Mouse (Mus musculus) right cerebral cortex, adult 2 months (tissue): ENCODE measurements at regions not wholly inside any gene's neighbourhood (a gene's known extent, or its start where the extent isn't known, plus 50 kb on each side); places are given as distances from the start of the nearest gene placed in this dataset.

ENCODE experiments used
- DNase-seq, 2 experiments: peaks; one replicate each; pipeline ENCODE4 v3.0.0; 2021 to 2022; ENCODE audit warnings: low spot score in 2 of 2

DNA sequence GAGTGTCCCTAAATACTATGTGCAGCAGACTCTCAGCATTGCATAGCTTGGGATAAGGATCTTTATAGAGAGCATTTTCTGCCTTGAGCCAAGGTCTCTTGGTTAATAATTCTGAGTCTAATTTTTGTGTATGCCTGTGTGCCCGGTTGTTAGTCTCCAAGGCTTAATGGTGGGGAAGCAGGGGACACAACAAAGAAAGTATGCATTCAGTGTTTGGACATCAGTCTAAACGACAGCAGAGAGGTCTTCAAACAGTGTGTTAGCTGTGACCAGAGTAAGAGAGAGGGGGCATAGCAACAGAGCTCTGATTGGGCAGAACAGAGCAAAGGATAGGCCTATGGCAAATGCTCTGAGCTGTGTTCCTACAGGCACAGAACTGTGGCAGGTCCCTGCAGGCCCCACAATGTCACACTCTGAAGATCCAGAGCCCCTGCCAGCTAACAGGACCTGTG is 522.7 kb upstream of the Tnp1 start:
- no peak for DNase-seq

DNA sequence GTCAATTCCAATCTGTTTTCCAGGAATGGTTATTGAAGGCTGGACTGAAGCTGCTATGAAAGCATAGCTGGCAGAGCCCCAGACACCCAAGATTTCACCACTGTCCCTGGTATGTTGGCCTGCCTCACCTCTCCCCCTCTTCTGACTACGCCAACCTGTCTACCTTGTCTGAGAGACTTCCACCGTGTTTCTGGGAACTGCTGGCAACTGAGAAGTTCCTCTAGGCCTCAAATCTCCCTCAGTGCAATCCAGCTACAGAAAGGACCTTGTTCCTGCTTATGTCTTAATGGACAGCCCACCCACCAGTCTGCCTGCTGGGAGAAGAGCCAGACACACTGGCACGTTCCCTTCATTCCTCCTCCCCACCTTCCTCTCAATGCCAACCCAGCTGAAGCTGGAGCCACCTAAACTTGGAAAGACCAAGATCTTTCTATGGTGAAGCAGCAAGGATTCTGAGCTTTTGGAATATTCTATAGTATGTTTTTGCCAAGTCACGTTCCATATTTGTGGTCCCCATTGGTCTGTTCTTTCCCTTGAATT is 520.1 kb upstream of the Tnp1 start:
- peak; percentile 7 to 11 for DNase-seq

DNA sequence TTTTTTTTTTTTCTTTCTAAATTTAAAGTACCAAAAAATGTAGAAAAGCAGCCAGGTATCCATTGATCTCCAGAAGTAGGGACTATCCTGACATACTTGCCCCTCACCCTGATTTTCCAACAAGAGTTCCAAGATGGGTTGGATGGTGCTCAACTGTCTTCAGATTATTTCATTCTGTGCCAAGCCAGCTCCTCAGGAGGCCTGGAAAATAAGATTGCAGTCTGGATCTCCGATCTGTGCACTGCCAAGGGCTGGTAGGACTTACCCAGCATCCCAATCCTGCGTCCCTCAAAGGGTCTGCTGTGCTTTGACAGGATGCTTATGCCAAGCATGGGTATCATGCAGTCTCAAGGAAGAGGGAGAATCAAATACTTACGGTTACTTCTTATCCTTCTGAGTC is 517.8 kb upstream of the Tnp1 start:
- no peak for DNase-seq

DNA sequence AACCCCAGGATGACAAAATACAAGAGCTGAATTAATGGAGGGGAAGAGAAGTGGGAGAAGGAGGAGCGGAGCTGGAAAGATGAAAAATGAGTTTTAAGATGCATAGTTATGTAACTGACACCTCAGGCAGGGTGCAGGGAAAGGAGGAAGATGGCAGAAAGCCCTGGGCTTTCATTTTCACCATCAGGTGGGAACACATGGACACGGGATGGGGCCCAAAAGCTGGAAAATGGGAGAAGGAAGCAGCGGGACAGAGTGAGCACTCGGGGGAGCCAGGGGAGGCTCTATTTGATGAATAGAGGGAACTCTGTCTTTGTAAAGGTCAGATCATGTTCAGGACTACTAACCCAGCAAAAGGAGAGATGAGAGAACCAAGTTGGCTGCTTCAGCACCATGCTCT is 516.6 kb upstream of the Tnp1 start:
- no peak for DNase-seq

DNA sequence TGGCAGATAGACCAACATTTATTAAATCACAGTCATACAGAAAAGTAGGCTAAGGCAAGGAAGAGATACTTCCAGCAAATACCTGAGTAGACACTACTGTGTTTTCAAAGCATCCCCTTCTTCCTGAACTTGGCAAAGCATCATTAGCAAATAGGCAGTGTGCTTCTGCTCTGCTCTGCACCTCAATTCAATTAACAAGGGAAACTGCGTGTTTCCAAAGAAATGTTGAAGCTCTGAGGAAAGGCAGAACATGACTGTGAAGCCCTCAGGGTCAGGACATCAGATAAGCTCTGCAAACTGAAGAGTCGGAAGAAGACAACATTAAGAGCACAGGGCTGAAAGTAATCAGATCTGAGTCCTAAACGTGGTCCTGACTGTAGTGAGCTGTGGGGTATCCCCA is 516.1 kb upstream of the Tnp1 start:
- no peak for DNase-seq

DNA sequence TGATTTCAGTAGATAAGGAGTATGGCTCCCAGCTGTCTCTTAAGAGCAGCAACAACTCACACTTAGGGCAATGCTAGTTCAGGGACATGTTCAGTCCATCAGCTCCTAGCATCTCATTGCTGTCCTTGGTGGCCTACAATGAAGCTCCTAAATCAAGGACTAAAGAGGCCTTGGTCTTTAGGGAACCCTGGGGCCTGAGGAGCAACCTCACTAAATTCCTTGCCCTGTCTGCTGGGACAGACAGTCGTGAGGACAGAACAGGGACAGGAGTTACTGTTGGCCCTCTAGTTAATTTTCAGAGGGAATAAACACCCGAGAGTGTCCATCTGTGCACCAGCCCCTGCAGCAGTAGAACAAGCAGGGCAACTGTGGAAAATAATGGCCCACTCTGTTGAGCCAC is 514.6 kb upstream of the Tnp1 start:
- no peak for DNase-seq

DNA sequence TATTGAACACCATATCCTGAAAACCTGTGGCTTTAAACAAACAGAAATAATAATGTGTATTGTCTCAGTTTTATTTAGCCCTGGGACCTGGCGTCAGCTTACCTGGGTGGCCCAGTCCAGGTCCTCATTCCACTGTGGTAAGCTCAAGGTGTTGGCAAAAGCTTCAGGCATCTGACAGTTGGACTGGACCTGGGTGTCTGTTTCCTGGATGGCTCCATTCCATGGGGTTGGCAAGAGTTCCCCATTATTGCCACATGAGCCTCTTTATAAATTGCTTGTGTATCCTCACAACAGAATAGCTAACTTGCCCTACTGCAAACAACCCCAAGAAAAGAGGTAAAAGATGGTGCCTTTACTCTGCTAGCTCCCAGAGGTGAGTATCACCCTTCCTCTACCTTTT is 512.9 kb upstream of the Tnp1 start:
- DNase-seq, result no peak

DNA sequence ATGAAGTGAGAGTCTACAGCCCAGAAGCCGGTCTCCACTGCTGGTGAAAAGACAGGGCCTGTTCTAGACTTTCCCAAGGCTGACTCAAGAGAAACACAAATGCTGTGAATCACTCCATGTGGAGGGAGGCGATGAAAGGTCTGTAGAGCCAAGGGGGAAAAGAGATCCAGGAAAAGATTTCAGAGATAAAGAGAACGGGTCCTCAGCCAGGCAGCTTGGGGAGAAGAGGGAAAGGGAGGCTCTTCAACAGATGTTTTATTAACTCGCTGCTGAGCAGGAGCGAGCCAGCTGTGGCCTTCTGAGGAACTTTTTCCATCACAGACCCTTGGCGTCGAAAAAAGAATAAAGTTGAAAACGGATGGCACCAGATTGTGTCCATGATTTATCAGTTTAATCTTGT is 500.7 kb upstream of the Tnp1 start:
- no peak for DNase-seq

DNA sequence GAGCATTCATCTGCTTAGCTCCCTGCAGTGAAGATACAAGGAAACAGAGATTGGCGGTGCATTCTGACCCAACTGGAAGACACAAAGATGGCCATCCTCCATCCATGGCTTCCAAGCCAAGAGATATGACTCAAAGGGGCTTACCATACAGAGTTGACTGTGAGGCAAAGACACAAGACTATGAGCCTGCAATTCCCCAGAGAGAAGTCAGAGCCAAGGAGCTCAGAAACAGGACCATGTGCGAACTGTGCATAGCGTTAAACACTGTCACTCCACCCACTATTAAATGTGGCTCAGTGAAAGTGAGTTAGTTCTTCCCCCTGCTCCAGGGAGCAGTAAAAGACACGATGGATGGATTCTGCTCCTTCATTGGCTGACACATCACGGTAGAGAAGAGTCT is 500.1 kb upstream of the Tnp1 start:
- DNase-seq, result no peak

DNA sequence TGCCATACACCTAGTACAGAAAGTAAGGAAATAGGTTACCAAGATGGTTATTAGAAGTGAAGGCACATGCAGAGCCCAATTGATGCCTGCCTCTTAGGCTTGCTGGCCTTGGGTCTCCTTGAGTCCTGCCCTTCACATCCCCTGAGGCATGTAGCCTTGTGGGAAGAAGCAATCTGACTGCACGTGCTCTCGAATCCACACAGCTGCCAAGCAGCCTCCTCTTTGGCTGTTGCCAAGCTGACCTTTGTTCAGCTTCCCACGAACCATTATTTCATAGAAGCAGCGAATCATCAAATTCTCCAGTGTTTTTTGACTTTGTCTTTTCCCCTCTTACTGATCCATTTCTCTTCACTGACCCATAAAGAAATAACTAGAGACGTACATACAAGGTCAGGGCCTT is 498.1 kb upstream of the Tnp1 start:
- no peak for DNase-seq

DNA sequence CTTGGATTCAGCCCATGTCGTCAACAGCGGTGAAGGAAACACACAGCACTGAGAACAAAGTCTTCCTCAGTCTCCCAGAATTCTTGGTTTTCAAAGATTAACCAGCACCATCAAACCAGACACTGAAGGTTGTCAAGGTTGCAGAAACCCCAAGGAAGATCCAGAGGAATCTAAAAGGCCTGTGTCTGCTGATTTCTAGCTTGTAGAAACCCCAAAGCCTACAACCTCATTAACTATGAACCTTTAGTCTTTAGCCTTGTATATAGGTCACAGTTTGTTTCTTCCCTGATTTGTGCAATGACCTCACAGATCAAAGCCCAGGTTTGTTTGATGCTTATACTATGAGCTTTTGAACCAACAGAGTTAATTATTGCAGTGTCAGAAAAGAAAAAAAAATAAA is 497.1 kb upstream of the Tnp1 start:
- no peak for DNase-seq

DNA sequence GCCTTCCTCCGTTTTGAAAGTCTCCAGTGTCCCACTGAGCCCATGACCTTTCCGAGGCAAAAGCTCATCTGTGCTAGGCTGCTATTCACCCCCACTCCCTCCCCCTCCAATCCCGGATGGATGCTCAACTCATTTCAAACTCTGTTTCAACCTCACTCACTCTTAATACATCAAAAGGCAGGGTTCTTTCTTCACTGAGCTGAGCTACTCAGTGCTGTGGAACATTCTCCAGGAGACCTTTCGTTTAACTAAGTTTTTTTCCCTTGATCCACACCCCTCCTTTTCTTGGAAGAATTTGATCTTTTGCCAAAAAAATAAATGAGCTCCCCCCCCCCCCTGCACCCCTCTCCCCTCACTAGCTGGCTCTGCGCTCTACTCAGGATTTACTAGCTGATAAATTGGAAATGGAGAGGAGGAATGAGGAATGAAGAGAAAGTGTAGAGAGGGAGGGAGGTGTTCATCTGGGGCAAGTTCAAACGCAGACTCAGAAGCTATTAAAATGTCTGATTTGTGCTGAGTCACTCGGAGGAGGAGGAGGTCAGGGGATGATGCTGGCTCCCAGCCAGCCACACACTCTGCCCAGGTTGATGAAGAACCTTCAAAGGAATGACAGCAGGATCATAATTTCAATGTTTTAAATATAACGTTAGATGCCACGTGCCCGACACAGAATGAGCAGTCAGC is 491.5 kb upstream of the Tnp1 start:
- DNase-seq, result no peak

DNA sequence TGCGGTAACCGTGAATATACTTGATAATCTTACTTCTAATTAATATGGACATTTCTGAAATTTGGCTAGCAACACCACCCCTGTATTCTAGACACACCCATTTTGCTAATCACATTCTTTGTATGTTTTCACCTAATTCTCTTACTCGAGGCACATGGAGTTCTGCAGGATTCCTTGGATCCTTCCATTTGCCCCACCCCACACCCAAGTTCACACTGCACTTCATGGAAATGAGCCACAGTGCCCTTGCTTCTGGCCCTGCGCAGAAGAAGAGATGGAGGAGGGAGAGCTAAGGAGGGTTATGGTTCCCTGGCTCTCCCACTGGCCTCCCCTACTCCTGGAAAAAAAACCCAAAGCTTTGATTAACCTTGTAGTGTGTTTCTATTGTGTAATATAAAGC is 487.9 kb upstream of the Tnp1 start:
- no peak for DNase-seq

DNA sequence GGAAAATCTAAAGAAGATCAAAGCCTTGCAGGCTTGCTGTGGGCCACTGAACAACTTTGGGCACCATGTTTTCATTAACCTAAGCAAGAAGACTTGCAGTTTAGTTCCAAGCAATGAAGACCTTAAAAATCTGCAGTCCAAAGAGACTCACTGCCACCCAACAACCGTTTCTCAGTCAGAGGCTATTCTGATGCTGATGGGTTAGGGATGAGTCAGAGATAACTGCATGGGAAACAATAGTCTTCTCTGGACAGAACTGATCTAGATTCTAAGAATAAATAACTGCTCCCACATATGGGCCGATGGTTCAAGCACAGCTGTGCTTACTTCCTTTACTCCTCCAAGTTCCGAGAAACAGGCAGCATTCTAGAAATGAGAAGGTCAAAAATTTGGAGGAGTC is 485.0 kb upstream of the Tnp1 start:
- DNase-seq, result peak in 1 of 2 experiments; percentile 3

DNA sequence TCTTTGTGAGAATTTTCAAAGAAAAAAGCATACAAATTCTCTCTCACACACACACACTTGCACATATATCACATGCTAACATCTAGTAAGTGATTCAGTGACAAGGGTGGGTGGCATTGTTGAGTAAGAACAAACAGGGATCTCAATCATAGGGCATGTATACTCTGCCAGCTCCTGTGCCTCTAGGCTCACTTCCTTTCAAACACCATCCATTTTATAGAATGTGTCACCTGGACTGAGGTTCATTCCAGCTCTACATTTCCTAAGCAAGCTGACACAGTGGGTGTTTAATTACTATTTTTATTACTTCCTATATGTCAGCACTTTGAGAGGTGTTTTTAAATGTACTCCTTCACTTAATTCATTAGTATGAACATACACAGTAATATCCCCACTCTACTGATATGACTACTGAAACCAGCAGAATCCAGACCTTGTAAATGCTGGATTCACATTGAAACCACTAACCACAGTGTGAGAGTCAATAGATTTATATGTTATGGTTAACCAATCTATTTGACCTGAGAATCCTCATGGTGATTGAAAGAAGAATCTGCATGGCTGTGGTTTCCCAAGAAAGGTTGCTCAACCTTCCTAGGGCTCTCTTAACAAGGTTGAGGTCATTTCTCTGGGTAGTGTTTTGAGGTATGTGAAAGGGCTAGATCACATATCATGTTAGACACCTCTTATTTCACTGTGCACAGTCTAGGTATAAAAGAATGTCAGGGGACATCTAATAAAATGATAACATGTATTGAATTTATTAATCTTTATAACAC is 480.5 kb upstream of the Tnp1 start:
- no peak for DNase-seq

DNA sequence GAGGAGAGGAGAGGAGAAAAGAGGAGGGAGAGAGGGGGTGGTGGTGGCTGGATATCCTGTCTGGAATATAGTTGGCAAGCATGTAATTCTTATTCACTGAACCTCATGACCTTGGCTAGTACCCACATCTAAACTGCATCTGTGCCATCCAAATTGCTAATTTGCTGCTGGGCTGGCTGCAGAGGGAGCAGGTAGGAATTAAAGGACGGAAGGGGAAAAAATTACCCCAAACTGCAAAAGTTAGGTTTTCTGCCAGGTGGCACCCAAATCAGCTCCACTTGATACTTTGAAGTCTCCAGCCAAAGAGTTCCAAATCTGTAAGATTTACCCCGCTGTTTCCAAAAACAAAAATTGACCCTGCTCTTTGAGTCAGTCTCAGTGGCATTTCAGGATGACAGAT is 466.2 kb upstream of the Tnp1 start:
- DNase-seq, result no peak

DNA sequence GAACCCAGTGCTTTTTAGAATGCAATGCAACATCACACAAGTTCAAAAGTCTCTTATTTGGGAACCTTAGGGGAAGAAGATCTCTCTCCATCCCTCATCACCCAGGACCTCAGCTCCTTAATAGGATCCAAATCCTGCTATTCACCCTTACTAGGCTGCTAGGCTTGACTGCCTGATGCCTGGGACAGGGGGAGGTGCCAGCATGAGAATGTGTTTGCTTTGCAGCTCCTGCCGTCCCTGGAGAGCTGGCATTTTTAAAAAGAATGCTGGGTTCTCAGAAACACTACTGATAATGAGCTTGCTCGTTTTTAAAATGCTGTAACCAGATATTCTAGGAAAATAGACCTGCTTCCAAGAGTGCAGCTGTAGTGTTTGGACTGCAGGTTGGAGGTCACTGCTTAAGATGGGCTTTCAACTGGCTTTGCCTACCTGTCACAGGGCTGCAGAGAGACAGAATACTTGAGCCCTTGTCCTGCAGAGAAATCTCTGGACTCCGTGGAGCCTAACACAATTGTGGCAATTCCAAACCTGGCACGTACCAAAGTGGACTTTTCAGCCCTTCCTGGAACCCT is 463.7 kb upstream of the Tnp1 start:
- DNase-seq, result no peak

DNA sequence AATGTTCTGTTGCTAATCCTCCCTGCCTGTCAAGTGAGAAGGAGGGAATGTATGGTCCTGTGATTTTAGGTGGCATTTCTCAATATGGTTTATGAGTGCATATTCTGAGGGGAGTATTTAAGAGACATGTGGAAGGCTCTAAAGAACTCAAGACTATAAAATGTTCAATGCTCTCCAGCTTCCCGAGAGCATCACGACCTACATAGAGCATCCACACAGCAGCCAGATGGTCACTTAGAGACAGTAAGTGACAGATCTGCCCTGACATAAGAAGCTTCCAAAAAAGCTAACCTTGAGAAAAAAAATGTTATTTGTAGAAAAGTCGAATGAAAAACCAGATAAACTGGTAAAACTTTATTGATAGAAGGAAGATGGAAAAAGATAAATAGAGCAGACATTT is 444.9 kb upstream of the Tnp1 start:
- no peak for DNase-seq

DNA sequence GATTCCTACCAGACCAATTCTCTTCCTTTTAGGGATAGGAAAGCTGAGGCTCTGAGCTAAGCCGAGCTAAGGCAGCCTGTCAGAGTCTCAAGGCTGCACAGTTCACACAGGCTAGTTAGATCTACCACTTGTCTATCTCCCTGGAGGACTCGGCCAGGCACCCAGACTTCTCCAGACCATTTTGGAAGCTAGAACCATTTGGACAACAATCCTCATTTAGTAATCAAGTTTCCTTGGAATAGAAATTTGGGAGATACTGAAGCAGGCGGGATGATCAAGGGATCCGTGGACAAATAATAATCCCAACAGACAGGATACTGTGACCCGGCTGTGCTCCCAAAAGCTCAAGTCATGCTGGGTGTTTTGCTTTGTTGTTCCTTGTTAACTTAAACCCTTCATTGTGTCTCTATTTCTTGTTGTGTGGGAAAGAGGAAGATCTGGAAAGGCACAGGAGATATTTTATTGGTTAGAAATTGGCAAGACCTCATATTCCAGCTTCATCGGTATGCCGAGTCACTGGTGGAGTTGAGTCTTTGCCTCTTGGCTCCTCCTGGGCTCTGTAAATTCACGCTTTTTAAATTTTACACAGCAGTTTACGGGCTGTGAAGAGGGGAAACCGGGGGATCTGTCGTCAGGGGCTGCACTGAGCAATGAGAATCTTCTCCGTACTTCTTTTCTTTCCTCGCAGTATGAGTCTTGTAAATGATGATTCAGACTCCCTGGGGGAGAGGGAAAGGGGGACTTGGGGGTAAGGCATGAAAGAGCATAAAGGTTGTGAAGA is 444.2 kb upstream of the Tnp1 start:
- no peak for DNase-seq

DNA sequence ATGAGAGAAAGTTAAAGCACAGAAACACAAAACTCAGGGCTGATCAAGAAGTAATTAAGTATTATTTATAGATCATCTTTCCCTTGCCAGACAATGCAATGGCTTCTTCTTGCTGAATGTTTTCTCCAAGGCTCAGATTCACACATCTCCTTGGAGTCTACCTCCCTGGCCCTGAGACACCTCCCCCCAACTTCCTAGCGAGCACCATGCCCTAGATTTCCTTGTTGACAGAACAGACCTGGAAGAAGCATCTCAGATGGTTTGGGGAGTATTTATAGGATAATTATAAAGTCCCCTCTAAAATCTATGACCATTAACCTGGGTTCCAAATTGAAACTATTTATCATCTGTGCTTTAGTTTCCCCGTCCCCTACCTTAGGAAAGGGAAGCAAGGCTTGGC is 441.6 kb upstream of the Tnp1 start:
- DNase-seq, result no peak

DNA sequence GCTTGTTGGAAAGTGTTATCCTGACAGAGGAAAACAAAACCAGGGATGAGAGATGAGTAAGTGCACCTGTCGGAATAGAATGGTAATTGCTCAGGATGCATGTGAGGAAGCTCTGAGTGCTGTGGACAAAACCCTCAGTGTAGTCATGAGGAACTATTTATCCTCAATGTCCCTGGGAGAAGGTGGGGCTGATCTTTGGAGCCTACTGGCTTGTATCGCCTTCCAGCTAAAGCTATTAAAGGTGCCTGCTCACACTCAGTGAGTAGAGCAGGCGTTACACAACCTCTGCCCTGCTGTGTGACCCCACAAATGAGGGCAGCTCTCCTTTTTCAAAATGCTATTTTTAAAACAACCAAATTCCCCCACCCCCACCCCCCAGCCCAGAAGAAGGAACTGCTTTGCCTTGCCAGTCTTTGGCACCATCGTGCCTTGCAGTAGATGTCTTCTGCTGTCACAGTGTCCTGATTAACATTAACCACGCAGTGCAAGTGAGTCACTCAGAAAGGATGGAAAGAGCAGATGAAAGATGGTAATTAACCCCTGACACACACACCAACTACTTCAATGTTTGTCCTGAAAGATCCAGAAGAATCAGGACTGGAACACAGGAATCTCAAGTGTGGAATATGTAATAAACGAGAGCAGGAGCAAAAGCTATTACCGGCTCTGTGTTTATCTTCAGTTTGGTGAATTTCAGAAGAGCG is 440.8 kb upstream of the Tnp1 start:
- no peak for DNase-seq
